Mouse (Mus musculus) brain, embryonic 14.5 days (tissue): ENCODE measurements at regions not wholly inside any gene's neighbourhood (a gene's known extent, or its start where the extent isn't known, plus 50 kb on each side); places are given as distances from the start of the nearest gene placed in this dataset.

ENCODE experiments used
- CTCF ChIP-seq: fragments of 200-500 bp; IDR thresholded peaks from 2 replicates; pipeline ENCODE4 v1.5.1; 2012; ENCODE audit warnings: inconsistent platforms, mild to moderate bottlenecking, moderate library complexity, borderline replicate concordance; ENCODE audit not compliant: insufficient read depth, insufficient read length; ENCODE audit errors: extremely low read depth
- POLR2A ChIP-seq: fragments of 200-500 bp; IDR thresholded peaks from 2 replicates; pipeline ENCODE4 v1.6.1; 2012; ENCODE audit warnings: mild to moderate bottlenecking, inconsistent platforms, borderline replicate concordance; ENCODE audit not compliant: poor library complexity, insufficient read depth, insufficient read length, severe bottlenecking; ENCODE audit errors: extremely low read depth

- TF ChIP-seq CTCF (no peak), POLR2A (no peak)
Measured at GRCm38 (mm10) chr16:69051124-69051523, 812.4 kb downstream of the Speer2 start.
